Mouse (Mus musculus): ENCODE results near the gene Nemp2.
"Not testable (repeated sequence)": the region's sequence is repeated elsewhere in the genome, so short reads cannot be mapped to it uniquely, and the experiment has no call there.

Gene Nemp2

DNA sequence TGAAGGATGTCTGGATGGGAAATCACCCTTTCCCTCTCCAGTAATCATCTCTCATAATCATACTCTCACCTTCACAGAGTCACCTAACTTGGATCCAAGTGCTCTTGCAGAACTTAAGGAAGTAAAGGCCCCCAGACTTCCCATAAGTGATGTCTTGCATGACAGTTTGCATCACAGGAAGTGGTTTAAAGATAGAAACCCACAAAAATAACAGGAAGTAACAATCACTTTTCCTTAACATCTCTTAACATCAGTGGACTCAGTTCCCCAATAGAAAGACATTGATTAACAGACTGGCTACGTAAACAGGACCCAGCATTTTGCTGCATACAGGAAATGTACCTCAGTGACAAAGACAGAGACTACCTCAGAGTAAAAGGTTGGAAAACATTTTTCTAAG is 22.9 kb downstream of the Nemp2 start:
- DNase-seq (ENCODE audit: low read depth, low spot score) = no peak

DNA sequence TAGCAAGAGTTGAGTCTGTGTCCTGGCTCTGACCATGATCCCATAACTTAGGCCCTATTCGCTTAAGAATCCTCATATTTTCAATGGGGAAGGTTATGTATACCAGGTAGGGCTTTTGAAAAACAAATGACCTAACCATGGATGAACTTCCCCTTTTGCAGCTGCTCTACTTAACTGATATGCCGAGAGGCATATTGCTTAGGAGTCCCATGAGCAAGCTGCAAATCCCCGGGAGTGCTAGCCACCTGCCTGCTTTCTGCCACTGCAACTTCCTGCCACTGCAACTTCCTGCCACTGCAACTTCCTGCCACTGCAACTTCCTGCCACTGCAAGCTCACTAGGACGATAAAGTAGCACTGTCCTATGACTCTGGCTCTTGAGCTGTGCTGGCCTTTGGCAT is 24.6 kb downstream of the Nemp2 start:
- peak; percentile 34 for DNase-seq (ENCODE audit: low read depth, low spot score)

DNA sequence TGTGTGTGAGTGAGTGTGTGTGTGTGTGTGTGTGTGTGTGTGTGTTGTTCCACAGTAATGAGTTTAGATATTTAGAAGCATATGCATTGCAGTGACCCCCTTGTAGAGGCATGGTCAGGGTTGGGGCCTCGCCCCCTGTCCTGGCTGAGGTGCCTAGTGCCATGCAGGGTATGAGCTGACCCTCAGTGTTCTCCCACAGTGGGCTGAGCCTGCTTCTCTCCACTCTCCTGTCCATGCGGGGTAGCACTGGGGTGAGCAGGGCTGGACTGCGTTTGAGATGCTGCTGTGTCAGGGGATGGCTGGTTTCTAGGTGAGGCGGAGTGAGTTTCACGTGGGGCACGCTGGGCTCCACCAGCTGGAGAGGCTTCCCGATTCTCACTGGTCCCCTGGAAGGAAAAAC is 27.7 kb downstream of the Nemp2 start:
- DNase-seq (ENCODE audit: low read depth, low spot score) = no peak

DNA sequence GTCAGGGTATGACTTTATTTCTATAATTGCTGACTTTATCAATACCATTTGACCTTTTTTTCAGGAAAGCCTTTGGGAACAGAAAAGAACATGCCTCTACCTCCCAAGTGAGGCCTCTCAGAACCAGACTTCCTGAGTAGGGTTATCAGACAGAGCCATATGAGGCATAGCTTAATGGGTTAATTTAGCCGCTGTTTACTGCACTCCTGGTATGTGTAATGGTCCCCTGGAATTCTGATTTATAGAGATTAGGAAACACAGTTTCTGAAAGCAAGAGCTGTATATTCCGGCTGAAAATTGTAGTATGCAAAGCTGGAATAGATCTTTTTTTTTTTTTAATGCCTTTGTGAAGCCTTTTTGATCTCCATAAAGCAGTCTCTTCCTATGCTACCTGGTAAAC is 29.8 kb downstream of the Nemp2 start:
- no peak for DNase-seq (ENCODE audit: low read depth, low spot score)

DNA sequence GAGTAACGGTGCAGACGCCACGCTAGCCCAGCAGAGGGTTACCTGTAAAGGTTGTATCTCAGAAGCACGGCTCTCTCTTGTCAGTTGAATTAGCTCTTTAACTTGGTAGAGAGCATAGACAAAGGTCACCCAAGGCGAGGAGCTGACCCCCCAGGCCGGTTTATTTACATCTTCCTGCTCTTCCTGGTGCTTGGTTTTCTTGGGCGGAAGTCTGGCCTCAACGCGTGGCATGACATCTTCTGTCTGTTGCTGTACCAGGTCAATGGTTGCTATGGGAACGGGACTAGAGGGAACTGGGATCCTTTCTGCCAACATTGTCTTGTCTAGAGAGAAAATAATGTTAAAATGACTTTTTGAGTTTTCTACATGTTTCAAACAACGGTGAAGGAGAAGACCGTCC is 30.3 kb downstream of the Nemp2 start:
- DNase-seq (ENCODE audit: low read depth, low spot score) = no peak

DNA sequence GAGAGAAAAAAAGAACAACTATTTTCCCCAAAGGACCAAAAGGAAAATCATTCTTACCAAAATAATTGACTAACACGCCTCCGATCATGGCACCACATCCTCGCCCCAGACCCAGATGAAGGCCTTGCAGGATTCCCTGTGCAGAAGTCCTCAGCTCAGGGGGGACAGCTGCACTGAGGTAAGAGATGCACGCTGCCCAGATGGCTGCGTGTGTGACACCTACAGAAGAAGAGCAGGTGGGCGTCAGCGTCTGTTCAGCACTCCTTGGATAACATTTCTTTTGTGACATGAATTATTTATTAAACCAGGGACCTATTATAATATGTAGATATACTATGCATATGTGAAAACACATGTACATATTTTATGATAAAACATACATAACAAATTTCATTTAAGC is 32.7 kb downstream of the Nemp2 start:
- no peak for DNase-seq (ENCODE audit: low read depth, low spot score)

DNA sequence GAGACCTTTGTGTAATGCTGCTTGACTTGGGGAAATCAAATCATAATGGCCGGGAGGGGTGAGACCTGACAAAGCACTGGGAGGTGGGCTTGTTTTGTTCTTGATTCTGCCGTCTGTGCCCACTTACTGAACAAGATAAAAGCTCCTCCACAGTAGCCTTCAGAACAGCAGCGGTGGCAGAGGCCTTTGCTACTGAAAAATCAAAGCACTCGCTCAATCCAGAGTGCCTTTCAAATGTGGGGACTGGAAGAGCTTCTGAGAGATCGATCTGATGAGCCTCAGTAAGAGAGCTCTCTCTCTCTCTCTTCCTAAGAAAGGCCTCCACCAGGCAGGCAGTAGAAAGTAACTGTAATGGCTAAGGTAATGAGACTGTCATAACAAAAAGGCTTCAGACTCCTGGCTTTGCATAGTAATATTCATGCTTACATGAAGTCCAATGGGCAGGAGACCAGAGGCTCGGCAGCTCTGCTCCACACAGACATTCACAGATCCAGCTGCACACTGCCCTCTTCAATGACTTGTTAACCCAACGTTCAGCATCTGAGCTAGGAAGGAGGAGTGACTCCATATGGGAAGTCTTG is 38.3 kb downstream of the Nemp2 start:
- no peak for DNase-seq (ENCODE audit: low read depth, low spot score)

DNA sequence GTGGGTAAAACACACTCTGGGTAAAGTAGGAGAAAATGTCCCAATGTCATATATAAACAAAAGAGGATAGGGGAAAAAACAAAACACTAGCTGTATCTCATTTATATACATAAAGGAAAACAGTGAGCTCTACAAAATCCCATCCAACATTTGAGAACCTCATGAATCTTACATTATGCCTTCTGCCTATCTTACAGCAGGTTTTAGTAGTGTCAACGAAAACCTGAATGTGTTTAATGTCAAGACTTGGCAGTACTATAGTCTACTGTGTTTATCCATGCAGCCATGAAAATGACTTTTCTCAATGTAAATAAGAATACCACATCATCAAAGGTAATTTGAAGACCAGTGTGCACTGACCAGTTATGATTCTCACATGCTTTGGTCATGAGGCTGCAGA is 39.4 kb downstream of the Nemp2 start:
- DNase-seq (ENCODE audit: low read depth, low spot score) = no peak

DNA sequence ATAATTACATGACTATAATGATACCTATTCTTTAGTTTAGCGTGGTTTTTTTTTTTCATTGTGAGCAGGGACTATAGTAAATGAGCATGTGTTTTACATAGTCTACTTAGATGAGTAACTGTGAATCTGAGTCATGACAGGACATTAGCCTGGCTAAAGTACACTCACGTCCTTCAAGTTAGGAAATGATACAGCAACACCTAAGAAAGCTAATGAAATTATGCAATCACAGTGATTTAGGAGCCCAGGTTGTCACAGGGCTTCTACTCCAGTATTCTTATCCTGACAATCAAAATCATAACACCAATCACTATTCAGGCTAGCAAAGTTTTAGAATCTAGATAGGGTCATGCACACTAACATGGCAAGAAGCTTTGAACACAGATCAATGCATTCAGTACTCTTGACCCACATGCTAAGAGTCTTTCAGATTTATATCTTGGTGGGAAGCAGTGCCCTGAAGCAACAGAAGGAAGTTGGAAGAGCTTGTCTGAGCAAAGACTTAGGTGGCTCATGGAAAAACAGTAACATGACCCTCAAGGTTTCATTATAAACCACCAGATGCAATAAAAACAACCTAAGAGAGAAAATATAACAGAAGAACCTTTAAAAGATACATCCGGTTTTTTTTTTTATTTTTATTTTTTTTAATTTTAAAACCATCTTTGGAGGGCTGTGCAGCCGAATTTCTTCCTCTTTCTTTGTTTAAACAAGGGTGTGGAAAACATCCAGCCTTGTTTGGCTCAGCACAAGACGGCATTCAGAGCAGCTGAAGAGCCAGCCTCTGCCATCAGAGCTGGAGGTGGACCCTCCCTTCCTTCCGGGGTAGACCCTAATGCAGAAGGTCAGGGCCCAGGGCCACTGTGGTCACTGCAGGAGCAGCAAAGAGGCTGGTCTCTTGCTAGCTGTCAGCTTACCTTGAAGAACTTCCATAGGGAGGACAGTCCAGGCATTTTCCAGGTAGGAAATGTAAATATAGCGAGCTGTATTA is 45.4 kb downstream of the Nemp2 start:
- no peak for DNase-seq (ENCODE audit: low read depth, low spot score)

DNA sequence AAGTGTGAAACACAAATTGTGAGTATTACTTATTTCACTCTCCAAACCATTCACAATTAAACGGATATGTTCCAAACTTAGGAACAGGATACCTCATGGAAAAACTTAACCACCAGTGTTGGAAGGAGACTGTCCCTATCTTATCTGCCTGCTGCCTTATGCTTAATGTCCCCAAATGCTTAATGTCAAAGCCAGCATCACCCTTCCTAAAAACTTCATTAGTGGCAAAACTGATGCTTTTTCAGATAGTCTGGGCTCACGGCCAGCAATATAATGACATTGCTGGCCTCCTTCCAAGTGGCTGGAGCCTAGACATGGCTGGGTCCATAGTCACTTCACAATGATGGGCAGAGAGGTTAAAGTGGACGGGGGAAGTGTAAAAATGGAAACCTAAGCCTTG is 46.1 kb downstream of the Nemp2 start:
- no peak for DNase-seq (ENCODE audit: low read depth, low spot score)

DNA sequence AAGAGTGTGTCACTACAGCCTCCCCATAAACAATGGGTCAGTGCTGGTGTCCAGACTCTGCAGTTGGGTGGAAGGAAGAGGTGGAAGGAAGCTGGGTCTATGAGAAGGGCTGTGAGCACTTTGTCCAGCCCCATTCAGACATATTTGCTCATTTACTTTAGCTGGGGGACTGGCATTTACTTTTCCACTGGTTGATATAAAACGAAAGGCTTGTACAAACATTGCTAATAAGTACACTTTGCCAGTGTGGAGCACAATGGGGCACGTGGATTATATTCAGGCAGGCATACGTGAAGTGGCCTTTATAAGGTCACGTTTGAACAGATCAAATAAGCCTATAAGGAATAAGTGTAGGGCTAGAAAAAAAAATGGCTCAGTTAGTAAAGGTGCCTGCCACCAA is 53.0 kb downstream of the Nemp2 start:
- DNase-seq (ENCODE audit: low read depth, low spot score) = no peak

DNA sequence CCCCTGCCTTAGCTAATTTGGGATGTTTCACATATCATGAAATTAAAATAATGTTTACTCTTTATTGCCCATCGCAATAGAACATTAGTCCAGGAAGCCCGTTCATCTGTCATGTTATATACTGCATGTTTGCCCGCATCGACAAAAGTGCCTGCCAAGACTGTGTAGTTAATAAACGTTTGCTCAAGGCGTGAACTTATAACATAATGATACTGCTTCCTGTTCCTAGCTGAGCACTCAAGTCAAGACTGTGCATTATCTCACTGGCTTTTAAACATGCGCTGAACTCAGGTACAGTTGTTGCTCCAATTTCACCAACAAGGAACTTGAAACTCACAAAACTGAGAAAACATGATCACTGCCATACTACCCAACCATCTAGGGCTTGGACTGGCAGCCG is 57.1 kb downstream of the Nemp2 start:
- no peak for DNase-seq (ENCODE audit: low read depth, low spot score)

DNA sequence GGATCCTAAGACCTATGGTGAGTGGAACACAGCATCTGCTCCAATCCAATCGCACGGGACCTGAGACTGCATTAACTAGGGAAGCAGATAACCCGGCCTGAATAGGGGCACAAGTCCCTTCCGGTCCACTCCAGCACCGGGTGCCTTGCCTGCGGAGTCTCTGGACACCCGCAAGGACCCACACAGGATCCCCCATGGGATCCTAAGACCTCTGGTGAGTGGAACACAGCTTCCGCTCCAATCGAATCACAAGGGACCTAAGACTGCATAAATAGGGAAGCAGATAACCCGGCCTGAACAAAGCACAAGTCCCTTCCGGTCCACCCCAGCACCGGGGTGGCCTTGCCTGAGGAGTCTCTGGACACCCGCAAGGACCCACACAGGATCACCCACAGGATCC is 64.0 kb downstream of the Nemp2 start:
- DNase-seq (ENCODE audit: low read depth, low spot score) = not testable (repeated sequence)
